Mouse (Mus musculus) MEL (cell line): Measurements from ENCODE around the gene Nova2. TPM values are rescaled to one million over a fixed set of nuclear protein-coding genes. Genes with fewer than 3 reads are reported as not detected.

Experiments
- DNase-seq: peaks from one replicate; pipeline ENCODE4 v3.0.0; 2011; ENCODE audit warnings: low read depth, low spot score
- H3K27ac ChIP-seq: 2 replicates; pipeline ENCODE4 v1.5.1; 2012; ENCODE audit warnings: low read depth, mild to moderate bottlenecking, control low read depth, low read length, moderate library complexity; ENCODE audit not compliant: control insufficient read depth
- H3K27me3 ChIP-seq, 2 experiments: fragments of 150-350 bp in 1 of 2; sonication (generic) in 1 of 2; 2 replicates each; pipeline ENCODE4 v1.6.1; 2012; ENCODE audit warnings: low read length in 2 of 2, mild to moderate bottlenecking in 2 of 2, improper control_type of control experiment in 1 of 2, moderate library complexity in 1 of 2; ENCODE audit not compliant: insufficient read depth in 2 of 2, control insufficient read depth in 1 of 2
- H3K36me3 ChIP-seq, 2 experiments: 2 replicates each; pipeline ENCODE4 v1.6.1; 2012 to 2014; ENCODE audit warnings: low read length in 2 of 2, improper control_type of control experiment in 1 of 2, inconsistent platforms in 1 of 2, mild to moderate bottlenecking in 1 of 2; ENCODE audit not compliant: insufficient read depth in 2 of 2, control insufficient read depth in 1 of 2
- H3K4me1 ChIP-seq, 2 experiments: fragments of 150-350 bp in 1 of 2; sonication (generic) in 1 of 2; 2 replicates each; pipeline ENCODE4 v1.6.1; 2012; ENCODE audit warnings: low read length in 2 of 2, improper control_type of control experiment in 1 of 2, mild to moderate bottlenecking in 1 of 2; ENCODE audit not compliant: insufficient read depth in 2 of 2, control insufficient read depth in 1 of 2
- H3K4me3 ChIP-seq, 2 experiments: fragments of 150-350 bp in 1 of 2; sonication (generic) in 1 of 2; 2 replicates each; pipeline ENCODE4 v1.5.1; 2012; ENCODE audit warnings: low read depth in 2 of 2, low read length in 2 of 2, mild to moderate bottlenecking in 2 of 2, moderate library complexity in 2 of 2, control low read depth in 1 of 2, improper control_type of control experiment in 1 of 2; ENCODE audit not compliant: control insufficient read depth in 1 of 2, insufficient read depth in 1 of 2
- H3K79me2 ChIP-seq: 2 replicates; pipeline ENCODE4 v1.6.1; 2012; ENCODE audit warnings: mild to moderate bottlenecking, low read length, moderate library complexity; ENCODE audit not compliant: control insufficient read depth, poor library complexity, insufficient read depth
- H3K9ac ChIP-seq: 2 replicates; pipeline ENCODE4 v1.6.1; 2012; ENCODE audit warnings: low read depth, mild to moderate bottlenecking, control low read depth, low read length, moderate library complexity; ENCODE audit not compliant: control insufficient read depth, poor library complexity, severe bottlenecking
- H3K9me3 ChIP-seq: fragments of 150-350 bp; sonication (generic); replicated peaks from 2 replicates; pipeline ENCODE4 v1.6.1; 2012; ENCODE audit warnings: mild to moderate bottlenecking, low read length, improper control_type of control experiment, moderate library complexity; ENCODE audit not compliant: insufficient read depth
- ELF1 ChIP-seq: IDR thresholded peaks from 2 replicates; pipeline ENCODE4 v1.6.1; 2014; ENCODE audit warnings: low read depth, mild to moderate bottlenecking, inconsistent platforms, low read length, improper control_type of control experiment, moderate library complexity
- MAX ChIP-seq: IDR thresholded peaks from 2 replicates; pipeline ENCODE4 v1.6.1; 2011; ENCODE audit warnings: low read length, improper control_type of control experiment
- POLR2AphosphoS5 ChIP-seq: IDR thresholded peaks from 2 replicates; pipeline ENCODE4 v1.6.1; 2012; ENCODE audit warnings: low read depth, borderline replicate concordance, mild to moderate bottlenecking, inconsistent platforms, low read length, moderate library complexity, mixed read lengths
- RCOR1 ChIP-seq: IDR thresholded peaks from 2 replicates; pipeline ENCODE4 v1.6.1; 2012; ENCODE audit warnings: low read depth, mild to moderate bottlenecking, inconsistent platforms, low read length, improper control_type of control experiment
- ZC3H11A ChIP-seq: IDR thresholded peaks from 2 replicates; pipeline ENCODE4 v1.6.1; 2012; ENCODE audit warnings: low read depth, mild to moderate bottlenecking, inconsistent platforms, low read length, improper control_type of control experiment
- ZMIZ1 ChIP-seq: IDR thresholded peaks from 2 replicates; pipeline ENCODE4 v1.6.1; 2012; ENCODE audit warnings: low read depth, mild to moderate bottlenecking, inconsistent platforms, low read length, improper control_type of control experiment, moderate library complexity
- polyA plus RNA-seq, 2 experiments: library from polyadenylated mRNA; stranded (reverse) in 1 of 2; unstranded in 1 of 2; fragments of >175 nt in 1 of 2; fragments of >200 nt in 1 of 2; gene quantifications; 2 replicates each; pipeline versions ENCODE4 v1.2.1 to v1.2.4; 2012; ENCODE audit warnings: low replicate concordance in 2 of 2, low read depth in 1 of 2; ENCODE audit not compliant: insufficient read length in 2 of 2, insufficient read depth in 1 of 2, missing spikeins in 1 of 2
- total RNA-seq: library from RNA; depleted of rRNA; stranded (reverse); fragments of 300-350 nt; gene quantifications from 2 replicates; pipeline ENCODE4 v1.2.3, GENCODE M21; 2012; rRNA removed

The Nova2 gene
- total and polyA plus RNA-seq, 3 experiments, result 0.04 to 0.22 TPM; not detected in 1

GRCm38 (mm10) chr7:19014452-19014851 lies 88.8 kb downstream of the Nova2 start:
- H3K4me3 ChIP-seq, result no peak overlapping the region
- no peaks in the 10 kb centered on the region for H3K79me2 ChIP-seq
- H3K36me3 ChIP-seq, result no peaks in the 10 kb centered on the region
- H3K4me1 ChIP-seq, result no peaks in the 10 kb centered on the region
- DNase-seq, result no peak
- H3K9ac ChIP-seq, result no peak overlapping the region
- no peak overlapping the region for H3K27ac ChIP-seq
- peaks cover 1 to 2% of the 10 kb centered on the region in 2 experiments; a peak in 2 of 4 replicates for H3K27me3 ChIP-seq
- TF ChIP-seq ZMIZ1, result no peak
- TF ChIP-seq ELF1, result no peak
- TF ChIP-seq POLR2AphosphoS5, result no peak
- no peak for TF ChIP-seq RCOR1
- no peak for TF ChIP-seq MAX
- no peak for TF ChIP-seq ZC3H11A
- H3K9me3 ChIP-seq, result no peaks in the 10 kb centered on the region

Other genes with a start within 250 kb of the Nova2 start
- not detected in 2 replicates for gene Psg20, start 239.7 kb upstream of the Nova2 start, total RNA-seq
- not detected for gene Psg20, start 239.7 kb upstream of the Nova2 start, polyA plus RNA-seq
- not detected in 2 replicates for gene Psg22, start 207.8 kb upstream of the Nova2 start, total RNA-seq
- gene Psg22, start 207.8 kb upstream of the Nova2 start, polyA plus RNA-seq, result not detected
- not detected in 2 replicates for gene Psg19, start 127.4 kb upstream of the Nova2 start, total RNA-seq
- under 1 TPM in 1 of 2 experiments, not detected in 1; 0.04 TPM for gene Psg19, start 127.4 kb upstream of the Nova2 start, polyA plus RNA-seq
- not detected in 2 replicates for gene Psg17, start 104.3 kb upstream of the Nova2 start, total RNA-seq
- not detected for gene Psg17, start 104.3 kb upstream of the Nova2 start, polyA plus RNA-seq
- gene Mill2, start 85.9 kb upstream of the Nova2 start, total RNA-seq, result 0.08 TPM in 1 of 2 replicates, not detected in the other
- gene Mill2, start 85.9 kb upstream of the Nova2 start, polyA plus RNA-seq, result under 1 TPM in 1 of 2 experiments, not detected in 1; 0.13 TPM
- not detected in 2 replicates for gene Pglyrp1, start 54.6 kb upstream of the Nova2 start, total RNA-seq
- gene Pglyrp1, start 54.6 kb upstream of the Nova2 start, polyA plus RNA-seq, result under 1 TPM in 1 of 2 experiments, not detected in 1; 0.33 TPM
- 19.7 TPM in 2 replicates for gene Ccdc61, start 15.5 kb upstream of the Nova2 start, total RNA-seq
- 10 to 100 TPM in 1 of 2 experiments, not detected in 1; 69.8 TPM for gene Ccdc61, start 15.5 kb upstream of the Nova2 start, polyA plus RNA-seq
- gene Nanos2, start 61.5 kb downstream of the Nova2 start, total RNA-seq, result not detected in 2 replicates
- not detected for gene Nanos2, start 61.5 kb downstream of the Nova2 start, polyA plus RNA-seq
- gene Mypop, start 65.4 kb downstream of the Nova2 start, total RNA-seq, result 0.95 and 1.2 TPM in 2 replicates
- 1 to 10 TPM in 1 of 2 experiments, not detected in 1; 6.5 TPM for gene Mypop, start 65.4 kb downstream of the Nova2 start, polyA plus RNA-seq
- 27.8 and 33.1 TPM in 2 replicates for gene Irf2bp1, start 78.2 kb downstream of the Nova2 start, total RNA-seq
- gene Irf2bp1, start 78.2 kb downstream of the Nova2 start, polyA plus RNA-seq, result 10 to 100 TPM in 1 of 2 experiments, not detected in 1; 41.1 TPM
- gene Foxa3, start 97.7 kb downstream of the Nova2 start, total RNA-seq, result not detected in 2 replicates
- gene Foxa3, start 97.7 kb downstream of the Nova2 start, polyA plus RNA-seq, result not detected
- 108 and 122 TPM in 2 replicates for gene Sympk, start 98.5 kb downstream of the Nova2 start, total RNA-seq
- gene Sympk, start 98.5 kb downstream of the Nova2 start, polyA plus RNA-seq, result 100 to 1,000 TPM in 1 of 2 experiments, not detected in 1; 226 TPM
- 0.16 and 0.23 TPM in 2 replicates for gene Rsph6a, start 128.8 kb downstream of the Nova2 start, total RNA-seq
- gene Rsph6a, start 128.8 kb downstream of the Nova2 start, polyA plus RNA-seq, result under 1 TPM in 1 of 2 experiments, not detected in 1; 0.04 TPM
- gene Dmwd, start 150.3 kb downstream of the Nova2 start, total RNA-seq, result 18.3 and 19.4 TPM in 2 replicates
- gene Dmwd, start 150.3 kb downstream of the Nova2 start, polyA plus RNA-seq, result 10 to 100 TPM; 51.5 to 70.3 TPM
- gene Dmpk, start 158.0 kb downstream of the Nova2 start, total RNA-seq, result 4.1 and 5.4 TPM in 2 replicates
- 10 to 100 TPM in 1 of 2 experiments, not detected in 1; 29.3 TPM for gene Dmpk, start 158.0 kb downstream of the Nova2 start, polyA plus RNA-seq
- gene Six5, start 168.7 kb downstream of the Nova2 start, total RNA-seq, result 2.7 and 3.0 TPM in 2 replicates
- gene Six5, start 168.7 kb downstream of the Nova2 start, polyA plus RNA-seq, result 1 to 10 TPM in 1 of 2 experiments, not detected in 1; 7.7 TPM
- gene Gm4969, start 192.5 kb downstream of the Nova2 start, total RNA-seq, result not detected in 2 replicates
- gene Gm4969, start 192.5 kb downstream of the Nova2 start, polyA plus RNA-seq, result not detected
- gene Fbxo46, start 194.0 kb downstream of the Nova2 start, total RNA-seq, result 11.5 and 13.7 TPM in 2 replicates
- gene Fbxo46, start 194.0 kb downstream of the Nova2 start, polyA plus RNA-seq, result 10 to 100 TPM in 1 of 2 experiments, not detected in 1; 10.1 TPM
- 3.1 and 3.4 TPM in 2 replicates for gene Qpctl, start 223.4 kb downstream of the Nova2 start, total RNA-seq
- 1 to 10 TPM in 1 of 2 experiments, not detected in 1; 6.5 TPM for gene Qpctl, start 223.4 kb downstream of the Nova2 start, polyA plus RNA-seq
- 333 and 345 TPM in 2 replicates for gene Snrpd2, start 223.8 kb downstream of the Nova2 start, total RNA-seq
- 100 to 1,000 TPM in 1 of 2 experiments, not detected in 1; 234 TPM for gene Snrpd2, start 223.8 kb downstream of the Nova2 start, polyA plus RNA-seq
- 0.49 and 0.65 TPM in 2 replicates for gene Gipr, start 240.2 kb downstream of the Nova2 start, total RNA-seq
- gene Gipr, start 240.2 kb downstream of the Nova2 start, polyA plus RNA-seq, result 1 to 10 TPM in 1 of 2 experiments, not detected in 1; 2.1 TPM